Mouse (Mus musculus) G1E (cell line): ENCODE data around the gene Ccdc82.

Experiments
- CTCF ChIP-seq: IDR thresholded peaks from 2 replicates; pipeline ENCODE4 v1.5.1; 2012; ENCODE audit warnings: low read depth, low read length, inconsistent platforms, mixed read lengths
- GATA1 ChIP-seq: IDR thresholded peaks from 2 replicates; pipeline ENCODE4 v1.6.1; 2012; ENCODE audit warnings: borderline replicate concordance, low read length, inconsistent platforms, mixed read lengths

GRCm38 (mm10) chr9:13273219-13273618 is 26.5 kb downstream of the Ccdc82 start:
- TF ChIP-seq GATA1 (no peak), CTCF (no peak)
